Mouse (Mus musculus) kidney, adult 18-20 months (tissue): ENCODE measurements around the gene Ccpg1os.
A peak's percentile ranks its signal among the peaks of the same experiment; 100 is the strongest.

Experiments
- DNase-seq: peaks from one replicate; pipeline ENCODE4 v3.0.0; 2021

Ccpg1os gene

GRCm38 (mm10) chr9:72985250-72986220 is at the start of gene Ccpg1os, which contains the start of gene Ccpg1:
Gene Ccpg1os (minus strand): TSS chr9:72985382.
Gene Ccpg1 (plus strand): TSS chr9:72985429.
- DNase-seq = peak; percentile 94

- no peak for DNase-seq
Observed at GRCm38 (mm10) chr9:73033406-73033805, 48.2 kb upstream of the Ccpg1os start.

- DNase-seq = no peak
Observed at GRCm38 (mm10) chr9:73031421-73031820, 46.2 kb upstream of the Ccpg1os start.

GRCm38 (mm10) chr9:73030443-73030842 is 45.3 kb upstream of the Ccpg1os start:
- no peak for DNase-seq

- DNase-seq = no peak
Observed at GRCm38 (mm10) chr9:73025818-73026636, 40.8 kb upstream of the Ccpg1os start.

- no peak for DNase-seq
Observed at GRCm38 (mm10) chr9:73020566-73021097, 35.5 kb upstream of the Ccpg1os start.

GRCm38 (mm10) chr9:73019841-73020240 is 34.7 kb upstream of the Ccpg1os start:
- no peak for DNase-seq

GRCm38 (mm10) chr9:73014724-73015123 is 29.5 kb upstream of the Ccpg1os start:
- DNase-seq = no peak

- DNase-seq = no peak
Observed at GRCm38 (mm10) chr9:73012629-73013028, 27.4 kb upstream of the Ccpg1os start.

- no peak for DNase-seq
Observed at GRCm38 (mm10) chr9:73008384-73008783, 23.2 kb upstream of the Ccpg1os start.

- no peak for DNase-seq
Observed at GRCm38 (mm10) chr9:73006175-73006574, 21.0 kb upstream of the Ccpg1os start.

GRCm38 (mm10) chr9:73005106-73005505 is 19.9 kb upstream of the Ccpg1os start:
- DNase-seq = no peak

- no peak for DNase-seq
Observed at GRCm38 (mm10) chr9:73004076-73004475, 18.9 kb upstream of the Ccpg1os start.

- DNase-seq = no peak
Observed at GRCm38 (mm10) chr9:73002177-73002576, 17.0 kb upstream of the Ccpg1os start.

GRCm38 (mm10) chr9:73001314-73002011 is 16.3 kb upstream of the Ccpg1os start:
- no peak for DNase-seq

GRCm38 (mm10) chr9:73000487-73000886 is 15.3 kb upstream of the Ccpg1os start:
- DNase-seq = no peak

GRCm38 (mm10) chr9:72996806-72997205 is 11.6 kb upstream of the Ccpg1os start:
- no peak for DNase-seq

- DNase-seq = no peak
Observed at GRCm38 (mm10) chr9:72996167-72996566, 11.0 kb upstream of the Ccpg1os start.

- no peak for DNase-seq
Observed at GRCm38 (mm10) chr9:72992576-72992975, 7.4 kb upstream of the Ccpg1os start.

- no peak for DNase-seq
Observed at GRCm38 (mm10) chr9:72991420-72991819, 6.2 kb upstream of the Ccpg1os start.

- peak; percentile 21 for DNase-seq
Observed at GRCm38 (mm10) chr9:72988706-72989105, 3.5 kb upstream of the Ccpg1os start.

GRCm38 (mm10) chr9:72987703-72988102 is 2.5 kb upstream of the Ccpg1os start:
- no peak for DNase-seq

GRCm38 (mm10) chr9:72983066-72983465 is 2.1 kb downstream of the Ccpg1os start:
- DNase-seq = no peak
